Mouse (Mus musculus) CH12.LX (cell line): ENCODE results near the gene Casq2. TPM values are rescaled to one million over a fixed set of nuclear protein-coding genes. Genes with fewer than 3 reads are reported as not detected.

Source experiments
- DNase-seq: peaks from one replicate; pipeline ENCODE4 v3.0.0-alpha.2; 2013; ENCODE audit errors: extremely low read depth
- H3K27ac ChIP-seq: 2 replicates; pipeline ENCODE4 v1.5.1; 2012; ENCODE audit warnings: low read depth, mild to moderate bottlenecking, control low read depth, moderate library complexity; ENCODE audit not compliant: insufficient read depth
- H3K27me3 ChIP-seq: replicated peaks from 2 replicates; pipeline ENCODE3; 2012; ENCODE audit warnings: inconsistent platforms
- H3K36me3 ChIP-seq, 2 experiments: replicated peaks in 1 of 2; 2 replicates each; pipeline versions ENCODE3 to v1.6.1; 2012; ENCODE audit warnings: inconsistent platforms in 1 of 2, low read length in 1 of 2, mild to moderate bottlenecking in 1 of 2, mixed read lengths in 1 of 2, moderate library complexity in 1 of 2; ENCODE audit not compliant: control insufficient read depth in 1 of 2, insufficient read depth in 1 of 2
- H3K4me1 ChIP-seq, 2 experiments: 2 replicates each; pipeline ENCODE4 v1.6.1; 2012; ENCODE audit warnings: inconsistent platforms in 1 of 2, moderate library complexity in 1 of 2; ENCODE audit not compliant: insufficient read depth in 2 of 2, control insufficient read depth in 1 of 2
- H3K4me2 ChIP-seq: 2 replicates; pipeline ENCODE4 v1.6.1; 2012; ENCODE audit warnings: low read depth, mild to moderate bottlenecking, control low read depth; ENCODE audit not compliant: poor library complexity, insufficient read depth, severe bottlenecking
- H3K4me3 ChIP-seq, 3 experiments: fragments of 150-350 bp in 1 of 3; sonication (generic) in 1 of 3; replicated peaks in 1 of 3; 2 replicates each; pipeline versions ENCODE3 to v1.5.1; 2011 to 2012; ENCODE audit warnings: low read depth in 2 of 3, low read length in 2 of 3, mild to moderate bottlenecking in 2 of 3, moderate library complexity in 2 of 3, control low read depth in 1 of 3, improper control_type of control experiment in 1 of 3, inconsistent platforms in 1 of 3, mixed read lengths in 1 of 3; ENCODE audit not compliant: poor library complexity in 1 of 3
- H3K79me2 ChIP-seq: replicated peaks from 2 replicates; pipeline ENCODE4 v1.6.1; 2012; ENCODE audit warnings: mild to moderate bottlenecking, moderate library complexity; ENCODE audit not compliant: control insufficient read depth, poor library complexity, insufficient read depth, severe bottlenecking; ENCODE audit errors: extremely low read depth
- H3K9ac ChIP-seq: 2 replicates; pipeline ENCODE4 v1.6.1; 2012; ENCODE audit warnings: low read depth, mild to moderate bottlenecking, control low read depth, moderate library complexity; ENCODE audit not compliant: insufficient read depth
- H3K9me3 ChIP-seq: replicated peaks from 2 replicates; pipeline ENCODE3; 2012; ENCODE audit warnings: low read length, inconsistent platforms, mixed read lengths
- BHLHE40 ChIP-seq: IDR thresholded peaks from 2 replicates; pipeline ENCODE4 v1.6.1; 2011; ENCODE audit warnings: mild to moderate bottlenecking, low read depth, low read length, improper control_type of control experiment
- CHD1 ChIP-seq: IDR thresholded peaks from 2 replicates; pipeline ENCODE4 v1.6.1; 2012; ENCODE audit warnings: low read depth, low read length, improper control_type of control experiment, inconsistent platforms
- E2F4 ChIP-seq: IDR thresholded peaks from 2 replicates; pipeline ENCODE4 v1.6.1; 2011; ENCODE audit warnings: low read depth, low read length, improper control_type of control experiment; ENCODE audit not compliant: insufficient replicate concordance
- EP300 ChIP-seq: IDR thresholded peaks from 2 replicates; pipeline ENCODE4 v1.6.1; 2011; ENCODE audit warnings: low read length, improper control_type of control experiment
- HCFC1 ChIP-seq: IDR thresholded peaks from 2 replicates; pipeline ENCODE4 v1.6.1; 2012; ENCODE audit warnings: low read depth, mild to moderate bottlenecking, inconsistent platforms, low read length, improper control_type of control experiment
- IRF4 ChIP-seq: IDR thresholded peaks from 2 replicates; pipeline ENCODE4 v1.6.1; 2014; ENCODE audit warnings: low read depth, mild to moderate bottlenecking, inconsistent platforms, low read length, improper control_type of control experiment
- JUND ChIP-seq: conservative IDR thresholded peaks from 2 replicates; pipeline ENCODE4 v1.6.1; 2011; ENCODE audit warnings: low read depth, low read length, improper control_type of control experiment
- MAFK ChIP-seq: IDR thresholded peaks from 2 replicates; pipeline ENCODE4 v1.6.1; 2011; ENCODE audit warnings: low read length, improper control_type of control experiment; ENCODE audit not compliant: insufficient replicate concordance
- MEF2A ChIP-seq: IDR thresholded peaks from 2 replicates; pipeline ENCODE4 v1.6.1; 2014; ENCODE audit warnings: low read depth, mild to moderate bottlenecking, inconsistent platforms, low read length, improper control_type of control experiment, borderline replicate concordance
- MXI1 ChIP-seq: IDR thresholded peaks from 2 replicates; pipeline ENCODE4 v1.6.1; 2011; ENCODE audit warnings: mild to moderate bottlenecking, low read depth, low read length, improper control_type of control experiment
- NELFE ChIP-seq: IDR thresholded peaks from 2 replicates; pipeline ENCODE4 v1.6.1; 2011; ENCODE audit warnings: low read depth, low read length, improper control_type of control experiment
- NRF1 ChIP-seq: IDR thresholded peaks from 2 replicates; pipeline ENCODE4 v1.6.1; 2014; ENCODE audit warnings: low read depth, mild to moderate bottlenecking, inconsistent platforms, low read length, improper control_type of control experiment, moderate library complexity
- PAX5 ChIP-seq: IDR thresholded peaks from 2 replicates; pipeline ENCODE4 v1.6.1; 2012; ENCODE audit warnings: low read length, inconsistent platforms, mixed read lengths
- POLR2AphosphoS2 ChIP-seq: IDR thresholded peaks from 2 replicates; pipeline ENCODE4 v1.6.1; 2011; ENCODE audit warnings: low read depth, low read length, improper control_type of control experiment
- RAD21 ChIP-seq: IDR thresholded peaks from 2 replicates; pipeline ENCODE4 v1.6.1; 2011; ENCODE audit warnings: low read depth, mild to moderate bottlenecking, low read length, improper control_type of control experiment, moderate library complexity
- RCOR1 ChIP-seq: conservative IDR thresholded peaks from 2 replicates; pipeline ENCODE4 v1.6.1; 2012; ENCODE audit warnings: low read depth, mild to moderate bottlenecking, inconsistent platforms, low read length, improper control_type of control experiment
- SMC3 ChIP-seq: IDR thresholded peaks from 2 replicates; pipeline ENCODE4 v1.6.1; 2011; ENCODE audit warnings: low read depth, low read length, improper control_type of control experiment
- USF2 ChIP-seq: conservative IDR thresholded peaks from 2 replicates; pipeline ENCODE4 v1.6.1; 2011; ENCODE audit warnings: low read depth, low read length, improper control_type of control experiment
- ZC3H11A ChIP-seq: IDR thresholded peaks from 2 replicates; pipeline ENCODE4 v1.6.1; 2012; ENCODE audit warnings: low read depth, mild to moderate bottlenecking, inconsistent platforms, low read length, improper control_type of control experiment
- ZNF384 ChIP-seq: IDR thresholded peaks from 2 replicates; pipeline ENCODE4 v1.6.1; 2012; ENCODE audit warnings: low read depth, low read length, improper control_type of control experiment, inconsistent platforms
- dilution Hi-C: fragments of 300-500 bp; cut with MboI; formaldehyde crosslinking; loops from 2 replicates; pipeline ENCODE4 v1.14.3; 2020; ENCODE audit warnings: low sequenced_read_pairs; ENCODE audit not compliant: extremely low pct_unique_long_range_greater_than_20kb, extremely low pct_ligation_motif_present
- in situ Hi-C: fragments of 300-500 bp; cut with MboI; formaldehyde crosslinking; loops from 3 replicates; pipeline ENCODE4 v1.14.3; 2019; ENCODE audit warnings: low sequenced_read_pairs, low pct_ligation_motif_present, low pct_unique_long_range_greater_than_20kb, mixed read lengths
- polyA plus RNA-seq: library from polyadenylated mRNA; unstranded; fragments of >175 nt; gene quantifications from 2 replicates; pipeline ENCODE4 v1.2.1, GENCODE M21; 2012; ENCODE audit warnings: low read depth; ENCODE audit not compliant: insufficient read length
- total RNA-seq, 2 experiments: library from RNA; depleted of rRNA; stranded (reverse); fragments of 300-350 nt in 1 of 2; fragments of >200 nt in 1 of 2; gene quantifications; 2 replicates each; pipeline ENCODE4 v1.2.3; 2012 to 2014

Casq2 gene
- total and polyA plus RNA-seq, 3 experiments = not detected

DNA sequence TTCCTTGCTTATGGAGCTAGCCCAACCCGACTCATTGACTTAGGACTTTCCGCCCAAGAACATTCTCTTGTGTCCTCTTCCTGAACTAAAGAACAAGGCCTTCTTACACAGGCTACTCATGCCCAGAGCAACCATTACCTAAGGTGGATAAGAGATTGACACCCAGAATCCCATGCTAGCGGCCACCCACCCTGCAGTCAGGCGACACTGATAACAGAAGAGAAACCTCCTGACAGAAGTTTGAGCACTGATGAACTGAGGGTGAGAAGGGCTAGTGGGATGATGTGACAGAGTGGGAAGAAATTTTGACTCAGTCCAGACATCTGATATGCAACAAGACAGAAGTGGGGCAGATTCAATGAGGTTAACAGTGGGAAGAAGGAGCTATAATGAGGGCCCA lies 58.2 kb downstream of the Casq2 start:
- no peak for DNase-seq
- no peaks in the 10 kb centered on the region for H3K9me3 ChIP-seq
- TF ChIP-seq RCOR1 = no peak
- no peak for TF ChIP-seq PAX5
- no peak for TF ChIP-seq MEF2A
- no peak for TF ChIP-seq NRF1
- TF ChIP-seq MAFK = no peak
- no peak for TF ChIP-seq ZC3H11A
- TF ChIP-seq E2F4 = no peak
- TF ChIP-seq ZNF384 = no peak
- no peak for TF ChIP-seq JUND
- no peak for TF ChIP-seq IRF4
- H3K9ac ChIP-seq = no peak overlapping the region
- no peak overlapping the region for H3K4me3 ChIP-seq
- dilution Hi-C loops = no loop called here
- no peak overlapping the region for H3K27ac ChIP-seq
- H3K36me3 ChIP-seq = no peaks in the 10 kb centered on the region
- no peaks in the 10 kb centered on the region for H3K4me1 ChIP-seq
- H3K4me2 ChIP-seq = no peak overlapping the region
- no peaks in the 10 kb centered on the region for H3K79me2 ChIP-seq
- in situ Hi-C loops = no loop called here
- H3K27me3 ChIP-seq = no peaks in the 10 kb centered on the region

GRCm38 (mm10) chr3:102145645-102146386 lies 59.6 kb downstream of the Casq2 start:
- H3K27me3 ChIP-seq = no peaks in the 10 kb centered on the region
- H3K9me3 ChIP-seq = no peaks in the 10 kb centered on the region
- no peaks in the 10 kb centered on the region for H3K4me1 ChIP-seq
- DNase-seq = no peak
- dilution Hi-C loops (no loop called here), in situ Hi-C loops (no loop called here)
- H3K36me3 ChIP-seq = no peaks in the 10 kb centered on the region
- H3K27ac ChIP-seq = no peak overlapping the region
- TF ChIP-seq EP300 (no peak), MEF2A (no peak), BHLHE40 (no peak), SMC3 (no peak), CHD1 (no peak), MAFK (no peak), USF2 (no peak), ZNF384 (no peak), MXI1 (no peak), RAD21 (no peak), HCFC1 (no peak), NELFE (no peak), POLR2AphosphoS2 (no peak)
- no peaks in the 10 kb centered on the region for H3K79me2 ChIP-seq
- H3K9ac ChIP-seq = no peak overlapping the region
- no peak overlapping the region for H3K4me2 ChIP-seq
- no peak overlapping the region for H3K4me3 ChIP-seq
